Mouse (Mus musculus) stomach, postnatal 0 days (tissue): ENCODE measurements around the gene Dnal4.

ENCODE experiments used
- CTCF ChIP-seq: IDR thresholded peaks from 2 replicates; pipeline ENCODE4 v1.5.1; 2016; ENCODE audit warnings: antibody characterized with exemption, low read depth, mild to moderate bottlenecking, moderate library complexity
- EP300 ChIP-seq: optimal IDR thresholded peaks from 2 replicates; pipeline ENCODE3; 2016; ENCODE audit warnings: antibody characterized with exemption

DNA sequence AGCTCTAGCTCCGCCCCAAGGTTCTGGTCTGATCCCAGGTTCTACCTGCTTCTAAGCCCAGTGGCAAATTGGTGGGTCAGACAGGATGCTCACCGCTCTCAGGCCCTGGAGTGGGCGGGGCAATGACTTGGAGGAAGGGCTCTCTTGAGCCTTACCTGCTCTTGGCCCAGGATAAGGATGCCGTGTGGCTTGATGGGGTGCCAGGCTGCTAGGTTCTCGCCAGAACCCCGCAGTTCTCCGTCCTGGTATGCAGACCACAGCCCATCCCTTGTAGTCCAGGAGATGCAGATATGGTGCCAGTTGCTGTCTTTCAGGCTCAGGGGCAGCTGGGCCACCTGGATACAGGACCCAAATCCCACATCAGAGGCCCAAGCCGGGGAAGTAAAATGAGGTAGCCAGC lies 12.5 kb upstream of the Dnal4 start:
- TF ChIP-seq CTCF (no peak), EP300 (no peak)
